Mouse (Mus musculus) kidney, adult 2 months (tissue): Measurements from ENCODE around the gene Sult2b1.

ENCODE experiments used
- CTCF ChIP-seq: fragments of 200-500 bp; conservative IDR thresholded peaks from 2 replicates; pipeline ENCODE4 v1.5.1; 2011; ENCODE audit warnings: low read depth, mild to moderate bottlenecking, control low read depth, low read length, moderate library complexity, mixed read lengths; ENCODE audit not compliant: insufficient read depth, insufficient read length
- POLR2A ChIP-seq: fragments of 200-500 bp; IDR thresholded peaks from one replicate; pipeline ENCODE4 v1.6.1; 2011; ENCODE audit warnings: low read depth, low read length, control low read depth

DNA sequence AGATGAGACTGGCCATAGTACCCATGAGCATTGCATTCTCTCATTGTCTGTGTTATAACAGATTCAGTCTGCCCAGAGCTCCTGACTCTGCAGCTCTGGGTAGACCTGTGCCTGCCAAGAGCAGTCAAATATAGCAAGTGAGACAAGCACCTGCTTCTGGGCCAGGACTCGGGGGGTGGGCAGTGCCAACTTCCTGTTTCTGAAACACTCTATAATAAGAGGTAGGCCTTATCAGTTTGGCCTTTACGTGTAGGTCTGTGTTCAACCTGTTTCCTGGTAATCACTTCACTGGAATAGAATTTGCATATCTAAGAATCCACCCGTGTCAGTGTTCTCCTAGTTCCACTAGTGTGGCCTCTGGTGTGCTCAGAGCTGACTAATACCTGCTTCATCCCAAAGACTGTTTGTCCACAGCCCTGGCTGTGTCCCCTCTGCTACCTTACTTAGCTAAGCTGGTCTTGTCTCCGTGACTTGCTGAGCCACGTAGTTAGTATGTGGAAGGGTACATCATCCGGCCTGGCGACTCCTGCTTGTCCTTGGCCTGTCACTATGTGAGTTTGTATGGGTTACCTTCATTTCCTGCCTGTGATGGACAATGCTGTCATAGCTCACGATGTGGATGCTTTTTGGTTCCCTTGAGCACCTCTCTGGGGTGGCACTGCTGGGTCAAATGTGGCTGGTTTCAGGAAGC lies 103.3 kb downstream of the Sult2b1 start:
- no peak for TF ChIP-seq CTCF
- TF ChIP-seq POLR2A, result no peak
